7 mouse cellular contexts compared by ENCODE assay signal in the genomic region with DNA sequence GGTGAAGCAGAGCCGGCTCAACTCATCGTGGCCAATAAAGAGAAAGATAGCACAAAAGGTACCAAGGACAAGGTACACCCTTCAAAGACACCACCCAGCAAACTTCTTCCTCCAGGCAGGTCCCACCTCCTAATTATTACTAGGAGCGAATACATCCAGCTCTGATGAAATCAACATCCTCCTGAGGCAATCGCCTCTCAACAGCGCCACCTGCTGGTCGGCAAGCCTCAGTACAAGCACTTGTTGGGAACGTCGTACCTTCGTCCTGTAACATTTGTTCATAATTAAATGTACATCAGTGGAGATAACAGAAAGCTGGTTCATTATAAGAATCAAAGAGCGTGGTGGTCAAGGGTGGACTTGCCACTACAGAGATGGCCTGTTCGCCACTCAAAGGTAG. TPM values are rescaled to one million over a fixed set of nuclear protein-coding genes. Genes with fewer than 3 reads are reported as not detected.
DNase-seq lines count a peak whose midpoint lies in the region; ATAC-seq and TF ChIP-seq lines count a peak whose summit lies in the region.

No protein-coding gene starts in this region.

- no peak overlapping the region for H3K4me3 ChIP-seq in hindbrain, embryonic 16.5 days (ENCODE audit: low read length)
- H3K4me3 ChIP-seq in lung, adult 2 months (replicated peaks; ENCODE audit: extremely low read depth, low read depth, low read length) = no peak overlapping the region

- H3K27ac ChIP-seq in hindbrain, embryonic 16.5 days (ENCODE audit: low read depth, low read length) = no peak overlapping the region

- TF ChIP-seq POLR2A in lung, adult 2 months (IDR thresholded peaks at IDR 0.05; ENCODE audit: borderline replicate concordance, extremely low read depth, low read depth, low read length) = no peak

- H3K27me3 ChIP-seq in hindbrain, embryonic 16.5 days (replicated peaks; ENCODE audit: control insufficient read depth, insufficient read depth, low read length) = no peaks in the 10 kb centered on the region; the same call in 1 of the 2 replicates

- no peaks in the 10 kb centered on the region for H3K9me3 ChIP-seq in hindbrain, embryonic 16.5 days (ENCODE audit: control insufficient read depth, low read length)

- 0 out of 2 replicates have a peak, but pooled peaks have one; percentile 20 for ATAC-seq in hindbrain, embryonic 16.5 days

- WGBS in hindbrain, embryonic 16.5 days = 17% methylated on average over 11 of the region's 11 CpGs
- 19% methylated on average over 11 of the region's 11 CpGs for WGBS in lung, adult 2 months

- H3K4me1 ChIP-seq in hindbrain, embryonic 16.5 days (ENCODE audit: control insufficient read depth, insufficient read depth, low read depth, low read length) = no peaks in the 10 kb centered on the region; the same call in 1 of the 2 replicates
- no peaks in the 10 kb centered on the region for H3K4me1 ChIP-seq in lung, adult 2 months (ENCODE audit: control insufficient read depth, insufficient read depth, low read length)

- no peak overlapping the region for H3K9ac ChIP-seq in hindbrain, embryonic 16.5 days (ENCODE audit: low read depth, low read length)

- no peak overlapping the region for H3K4me2 ChIP-seq in hindbrain, embryonic 16.5 days (ENCODE audit: low read length)

- DNase-seq in ovary, postnatal 10 days (ENCODE audit: low spot score) = peak; percentile 23
- DNase-seq in ovary, adult 18-20 months (ENCODE audit: low spot score) = no peak
- peak; percentile 67 for DNase-seq in adipocyte (ENCODE audit: low spot score)
- DNase-seq in embryo, embryonic 10.5 days (ENCODE audit: low spot score) = peak; percentile 74
- DNase-seq in lung, adult 2 months = peak; percentile 43
- peak; percentile 76 to 86 for DNase-seq in right cerebral cortex, postnatal 10 days (ENCODE audit: low spot score in 2 of 2)

- peak; percentile 99 for TF ChIP-seq CTCF in lung, adult 2 months (IDR thresholded peaks at IDR 0.05; ENCODE audit: insufficient read depth, low read length)

- no peaks in the 10 kb centered on the region for H3K36me3 ChIP-seq in hindbrain, embryonic 16.5 days (ENCODE audit: control insufficient read depth, insufficient read depth, low read length)

RNA-seq across cellular contexts. Expression of a gene that starts 18.1 kb away (rescaled TPM):
- polyA plus RNA-seq in hindbrain, embryonic 16.5 days (2015; fragmentation: Nextera tagmentation; extraction: Ambion mirVana) = 38.0 and 75.2 TPM in 2 replicates
- polyA plus RNA-seq in lung, adult 2 months (2012; rRNA removed) = 15.3 and 19.3 TPM in 2 replicates

RNA-seq across cellular contexts. Expression of a gene that starts 18.3 kb away (rescaled TPM):
- 36.6 and 37.4 TPM in 2 replicates for polyA plus RNA-seq in hindbrain, embryonic 16.5 days (2015; fragmentation: Nextera tagmentation; extraction: Ambion mirVana)
- 50.6 and 51.8 TPM in 2 replicates for polyA plus RNA-seq in lung, adult 2 months (2012; rRNA removed)
